Mouse (Mus musculus): ENCODE data around the gene Apoe. TPM values are rescaled to one million over a fixed set of nuclear protein-coding genes. Genes with fewer than 3 reads are reported as not detected.
A peak's percentile ranks its signal among the peaks of the same experiment; 100 is the strongest.

Apoe gene
- polyA plus RNA-seq, 1 experiment, result 12.1 TPM

DNA sequence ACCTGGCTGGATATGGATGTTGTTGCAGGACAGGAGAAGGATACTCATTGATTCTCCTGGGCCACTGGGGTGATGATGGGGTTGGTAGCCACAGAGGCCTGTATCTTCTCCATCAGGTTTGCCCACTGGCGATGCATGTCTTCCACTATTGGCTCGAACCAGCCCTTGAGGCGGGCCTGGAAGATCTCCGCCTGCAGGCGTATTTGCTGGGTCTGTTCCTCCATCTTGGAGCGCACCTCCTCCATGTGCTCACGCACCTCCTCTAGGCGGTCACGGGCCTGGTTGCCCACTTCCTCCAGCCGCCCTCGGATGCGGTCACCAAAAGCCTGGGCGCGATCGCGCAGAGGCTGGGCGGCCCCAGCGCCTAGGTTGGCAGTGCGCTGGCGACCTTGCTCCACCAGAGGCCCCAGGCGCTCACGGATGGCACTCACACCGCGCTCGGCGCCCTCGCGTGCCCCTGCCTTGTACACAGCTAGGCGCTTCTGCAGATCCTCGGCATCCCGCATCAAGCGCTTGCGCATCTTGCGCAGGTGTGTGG is 2.6 kb downstream of the Apoe start:
- H3K4me1 ChIP-seq (ENCODE audit: control insufficient read depth), result peaks cover 64% of the 10 kb centered on the region

DNA sequence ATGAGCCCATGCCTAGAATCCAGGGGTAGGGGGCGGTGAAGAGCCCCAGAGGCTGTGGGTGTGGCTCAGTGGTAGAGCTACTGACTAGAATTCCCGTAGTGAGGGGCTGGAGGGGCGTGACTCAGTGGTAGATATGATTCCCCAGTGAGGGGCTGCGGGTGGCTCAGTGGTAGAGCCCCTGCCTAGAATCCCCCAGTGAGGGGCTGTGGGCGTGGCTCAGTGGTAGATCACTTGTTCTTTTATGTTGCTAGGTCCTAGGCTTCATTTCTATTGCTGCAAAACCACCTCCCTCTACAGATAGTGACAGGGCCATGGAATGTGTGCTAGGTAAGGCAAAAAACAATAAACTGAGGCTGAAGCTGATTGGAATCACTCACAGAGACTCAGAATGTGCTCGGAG is 3.1 kb downstream of the Apoe start:
- peaks cover 61% of the 10 kb centered on the region for H3K4me1 ChIP-seq (ENCODE audit: control insufficient read depth)
- H3K4me3 ChIP-seq (replicated peaks), result no peak overlapping the region
- H3K27me3 ChIP-seq (ENCODE audit: control insufficient read depth), result peaks cover 35% of the 10 kb centered on the region
- TF ChIP-seq GATA1 (IDR thresholded peaks at IDR 0.05; ENCODE audit: low read length) (no peak), TAL1 (IDR thresholded peaks at IDR 0.05; ENCODE audit: low read length) (no peak)
- peaks cover 4% of the 10 kb centered on the region; the same call in 1 of the 2 replicates for H3K9me3 ChIP-seq (ENCODE audit: control insufficient read depth, low read length)
- peaks cover 14% of the 10 kb centered on the region for H3K36me3 ChIP-seq (ENCODE audit: control insufficient read depth)

More for the DNA sequence above, 2.6 kb downstream of the Apoe start:
- peaks cover 35% of the 10 kb centered on the region for H3K27me3 ChIP-seq (ENCODE audit: control insufficient read depth)
- no peak for TF ChIP-seq TAL1 (IDR thresholded peaks at IDR 0.05; ENCODE audit: low read length)
- no peak for TF ChIP-seq GATA1 (IDR thresholded peaks at IDR 0.05; ENCODE audit: low read length)
- H3K36me3 ChIP-seq (ENCODE audit: control insufficient read depth), result peaks cover 15% of the 10 kb centered on the region
- H3K9me3 ChIP-seq (ENCODE audit: control insufficient read depth, low read length), result peaks cover 4% of the 10 kb centered on the region; the same call in 1 of the 2 replicates
- H3K4me3 ChIP-seq (replicated peaks), result peak overlapping the region; percentile 57

- Histone ChIP-seq H3K36me3 (ENCODE audit: control insufficient read depth) (peaks cover 11% of the 10 kb centered on the region), H3K9me3 (ENCODE audit: control insufficient read depth, low read length) (peaks cover 4% of the 10 kb centered on the region; the same call in 1 of the 2 replicates), H3K4me1 (ENCODE audit: control insufficient read depth) (peaks cover 54% of the 10 kb centered on the region), H3K27me3 (ENCODE audit: control insufficient read depth) (peaks cover 35% of the 10 kb centered on the region), H3K4me3 (replicated peaks) (no peak overlapping the region)
- TF ChIP-seq GATA1 (IDR thresholded peaks at IDR 0.05; ENCODE audit: low read length), result no peak
- no peak for TF ChIP-seq TAL1 (IDR thresholded peaks at IDR 0.05; ENCODE audit: low read length)
These were observed 3.8 kb downstream of the Apoe start for GRCm38 (mm10) chr7:19695213-19695594.

GRCm38 (mm10) chr7:19694336-19695212 is 4.4 kb downstream of the Apoe start:
- H3K9me3 ChIP-seq (ENCODE audit: control insufficient read depth, low read length), result peaks cover 4% of the 10 kb centered on the region; the same call in 1 of the 2 replicates
- peaks cover 11% of the 10 kb centered on the region for H3K36me3 ChIP-seq (ENCODE audit: control insufficient read depth)
- TF ChIP-seq TAL1 (IDR thresholded peaks at IDR 0.05; ENCODE audit: low read length) (no peak), GATA1 (IDR thresholded peaks at IDR 0.05; ENCODE audit: low read length) (no peak)
- H3K4me1 ChIP-seq (ENCODE audit: control insufficient read depth), result peaks cover 50% of the 10 kb centered on the region
- peaks cover 34% of the 10 kb centered on the region for H3K27me3 ChIP-seq (ENCODE audit: control insufficient read depth)
- no peak overlapping the region for H3K4me3 ChIP-seq (replicated peaks)

- Histone ChIP-seq H3K4me3 (replicated peaks) (no peak overlapping the region), H3K4me1 (ENCODE audit: control insufficient read depth) (peaks cover 38% of the 10 kb centered on the region), H3K27me3 (ENCODE audit: control insufficient read depth) (peaks cover 22% of the 10 kb centered on the region), H3K9me3 (ENCODE audit: control insufficient read depth, low read length) (peaks cover 4% of the 10 kb centered on the region; the same call in 1 of the 2 replicates), H3K36me3 (ENCODE audit: control insufficient read depth) (peaks cover 11% of the 10 kb centered on the region)
- TF ChIP-seq TAL1 (IDR thresholded peaks at IDR 0.05; ENCODE audit: low read length) (no peak), GATA1 (IDR thresholded peaks at IDR 0.05; ENCODE audit: low read length) (no peak)
These were observed 5.6 kb downstream of the Apoe start for GRCm38 (mm10) chr7:19693421-19693820.

GRCm38 (mm10) chr7:19691873-19692865 is 6.8 kb downstream of the Apoe start, which contains the start of gene Apoc1:
TSS of gene Apoc1 (minus strand) at chr7:19692660.
- peaks cover 33% of the 10 kb centered on the region for H3K4me1 ChIP-seq (ENCODE audit: control insufficient read depth)
- peaks cover 10% of the 10 kb centered on the region for H3K27me3 ChIP-seq (ENCODE audit: control insufficient read depth)
- H3K36me3 ChIP-seq (ENCODE audit: control insufficient read depth), result peaks cover 9% of the 10 kb centered on the region
- TF ChIP-seq TAL1 (IDR thresholded peaks at IDR 0.05; ENCODE audit: low read length), result no peak
- no peak for TF ChIP-seq GATA1 (IDR thresholded peaks at IDR 0.05; ENCODE audit: low read length)
- peaks cover 4% of the 10 kb centered on the region; the same call in 1 of the 2 replicates for H3K9me3 ChIP-seq (ENCODE audit: control insufficient read depth, low read length)
- H3K4me3 ChIP-seq (replicated peaks), result peak within 1 kb of the TSS; percentile 46

GRCm38 (mm10) chr7:19691434-19691833 is 7.6 kb downstream of the Apoe start:
- Histone ChIP-seq H3K4me3 (replicated peaks) (peak overlapping the region; percentile 42), H3K27me3 (ENCODE audit: control insufficient read depth) (peaks cover 3% of the 10 kb centered on the region), H3K36me3 (ENCODE audit: control insufficient read depth) (peaks cover 3% of the 10 kb centered on the region), H3K9me3 (ENCODE audit: control insufficient read depth, low read length) (peaks cover 1% of the 10 kb centered on the region; the same call in 1 of the 2 replicates), H3K4me1 (ENCODE audit: control insufficient read depth) (peaks cover 33% of the 10 kb centered on the region)
- TF ChIP-seq GATA1 (IDR thresholded peaks at IDR 0.05; ENCODE audit: low read length) (no peak), TAL1 (IDR thresholded peaks at IDR 0.05; ENCODE audit: low read length) (no peak)

DNA sequence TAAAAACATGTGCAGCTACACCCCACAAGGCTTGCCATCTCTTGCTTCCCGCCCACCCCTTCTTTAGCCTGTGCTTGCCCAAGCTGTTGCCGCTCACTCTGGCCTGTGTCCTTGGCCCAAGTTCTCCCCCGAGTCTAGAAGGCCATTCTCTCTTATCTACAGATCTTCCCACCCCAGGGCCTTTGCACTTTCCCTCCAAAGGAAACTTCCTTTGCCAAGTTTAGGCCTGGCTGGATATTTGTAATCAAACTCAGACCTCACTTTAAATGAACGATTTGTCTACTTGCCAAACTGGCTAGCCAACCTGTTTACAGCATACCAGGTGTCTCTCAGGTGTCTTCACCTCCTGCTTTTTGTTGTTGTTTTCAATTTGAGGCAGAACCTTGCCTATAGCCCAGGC is 8.1 kb downstream of the Apoe start:
- Histone ChIP-seq H3K4me3 (replicated peaks) (no peak overlapping the region), H3K4me1 (ENCODE audit: control insufficient read depth) (peaks cover 29% of the 10 kb centered on the region), H3K36me3 (ENCODE audit: control insufficient read depth) (no peaks in the 10 kb centered on the region; the same call in 1 of the 2 replicates), H3K9me3 (ENCODE audit: control insufficient read depth, low read length) (no peaks in the 10 kb centered on the region), H3K27me3 (ENCODE audit: control insufficient read depth) (no peaks in the 10 kb centered on the region)
- no peak for TF ChIP-seq TAL1 (IDR thresholded peaks at IDR 0.05; ENCODE audit: low read length)
- TF ChIP-seq GATA1 (IDR thresholded peaks at IDR 0.05; ENCODE audit: low read length), result no peak

All from erythroblast, embryonic 14.5 days (primary cell).